Mouse (Mus musculus) gonadal fat pad, adult 2 months (tissue): ENCODE results near the gene Timeless. TPM values are rescaled to one million over a fixed set of nuclear protein-coding genes. Genes with fewer than 3 reads are reported as not detected.
"Not testable (repeated sequence)": the region's sequence is repeated elsewhere in the genome, so short reads cannot be mapped to it uniquely, and the experiment has no call there.

Source experiments
- DNase-seq: peaks from one replicate; pipeline ENCODE4 v3.0.0-alpha.2; 2012; ENCODE audit warnings: low read depth
- polyA plus RNA-seq: library from polyadenylated mRNA; depleted of rRNA; stranded (reverse); fragments of >200 nt; gene quantifications from 2 replicates; pipeline ENCODE4 v1.2.3, GENCODE M21; 2012

Timeless gene
- polyA plus RNA-seq, 1 experiment = 3.5 TPM

DNA sequence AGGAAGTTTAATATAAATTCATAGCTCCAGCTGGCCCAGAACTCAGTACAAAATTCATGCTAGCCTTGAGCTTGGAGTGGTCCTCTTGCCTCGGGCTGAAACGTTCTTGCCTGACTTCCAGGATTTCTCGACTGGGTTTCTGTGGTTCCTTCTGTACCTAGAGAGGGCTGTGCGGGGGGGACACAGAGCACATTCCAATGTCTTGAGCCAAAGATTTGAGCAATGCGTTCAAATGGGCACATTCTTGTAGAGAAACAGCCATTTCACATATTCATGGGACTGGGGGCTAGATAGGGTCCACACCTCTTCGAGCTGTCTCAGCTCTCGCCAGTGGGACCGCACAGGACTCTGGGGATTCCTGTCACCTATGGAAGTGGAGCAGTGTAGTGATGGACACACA, 24.1 kb downstream of the Timeless start:
- no peak for DNase-seq

GRCm38 (mm10) chr10:128256328-128256727, 24.5 kb downstream of the Timeless start:
- DNase-seq = no peak

DNA sequence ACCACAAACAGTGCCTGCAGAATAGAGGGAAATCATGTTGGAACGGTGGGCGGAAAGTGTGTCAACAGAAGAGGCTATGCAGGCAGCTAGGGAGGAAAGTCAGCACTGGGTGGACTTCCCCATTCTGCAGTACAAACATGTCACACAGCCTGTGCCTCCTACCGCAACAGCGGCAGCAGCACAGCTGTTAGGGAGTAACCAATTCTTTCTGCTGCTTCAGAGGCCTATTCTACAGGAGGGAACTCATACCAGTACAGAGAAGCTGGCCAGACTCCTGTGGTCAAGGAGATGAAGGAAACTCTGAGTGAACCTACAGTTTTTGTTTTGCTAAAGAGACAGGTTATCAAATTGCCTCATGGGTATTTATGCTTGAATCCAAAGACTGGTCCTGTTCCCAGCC, 27.1 kb downstream of the Timeless start:
- DNase-seq = no peak

- DNase-seq = no peak
Measured at GRCm38 (mm10) chr10:128259946-128260345, 28.1 kb downstream of the Timeless start.

GRCm38 (mm10) chr10:128260376-128260775, 28.5 kb downstream of the Timeless start:
- DNase-seq = not testable (repeated sequence)

DNA sequence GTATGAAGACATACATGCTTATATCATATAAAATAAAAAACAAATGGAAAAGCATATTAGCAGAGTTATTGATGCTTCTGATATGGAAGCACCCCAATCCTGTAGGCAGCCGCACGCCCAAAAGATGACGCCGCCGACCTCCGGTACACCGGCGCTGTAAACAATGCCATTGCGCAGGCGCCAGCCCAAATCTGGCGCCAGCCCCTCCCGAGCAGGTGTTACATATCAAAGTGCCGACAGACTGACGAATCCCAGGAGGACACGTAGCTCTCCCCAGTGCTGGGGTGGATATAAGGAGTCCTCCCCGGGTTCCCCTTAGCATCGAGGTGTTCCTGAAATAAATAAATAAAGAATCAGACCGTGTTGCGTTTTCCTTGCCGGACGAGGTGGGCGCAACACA, 30.4 kb downstream of the Timeless start:
- DNase-seq = no peak

GRCm38 (mm10) chr10:128263393-128264310, 31.8 kb downstream of the Timeless start:
- no peak for DNase-seq

DNA sequence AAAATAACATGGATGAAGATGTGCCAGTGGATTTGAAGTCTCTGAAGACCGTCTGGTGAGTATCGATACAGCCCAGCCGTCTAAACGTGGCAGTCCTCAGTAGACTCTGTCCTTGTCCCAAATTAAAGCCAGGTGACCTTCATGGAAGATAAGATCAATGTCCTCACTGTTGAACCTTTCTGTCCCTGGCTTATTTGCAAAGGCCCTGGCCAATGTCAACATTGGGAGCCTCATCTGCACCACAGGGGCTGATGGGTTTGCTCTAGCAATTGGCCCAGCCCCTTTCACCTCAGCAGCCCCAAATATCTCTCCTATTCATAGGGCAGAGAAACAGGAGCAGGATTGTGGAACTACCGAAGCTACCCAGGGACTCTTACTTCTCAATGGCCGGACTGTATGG, 36.5 kb downstream of the Timeless start, which contains the start of gene Apof:
Apof (plus strand) TSS at position 301 of the 400 bp plus-strand sequence.
- DNase-seq = no peak

GRCm38 (mm10) chr10:128269206-128269910, 37.5 kb downstream of the Timeless start:
- DNase-seq = no peak

- DNase-seq = peak; percentile 91
Measured at GRCm38 (mm10) chr10:128270287-128270841, 38.5 kb downstream of the Timeless start, which contains the start of gene Stat2. Gene Stat2 (plus strand): TSS chr10:128270559.

GRCm38 (mm10) chr10:128270866-128271265, 39.0 kb downstream of the Timeless start:
- no peak for DNase-seq

- DNase-seq = no peak
Measured at GRCm38 (mm10) chr10:128271883-128272282, 40.0 kb downstream of the Timeless start.

DNA sequence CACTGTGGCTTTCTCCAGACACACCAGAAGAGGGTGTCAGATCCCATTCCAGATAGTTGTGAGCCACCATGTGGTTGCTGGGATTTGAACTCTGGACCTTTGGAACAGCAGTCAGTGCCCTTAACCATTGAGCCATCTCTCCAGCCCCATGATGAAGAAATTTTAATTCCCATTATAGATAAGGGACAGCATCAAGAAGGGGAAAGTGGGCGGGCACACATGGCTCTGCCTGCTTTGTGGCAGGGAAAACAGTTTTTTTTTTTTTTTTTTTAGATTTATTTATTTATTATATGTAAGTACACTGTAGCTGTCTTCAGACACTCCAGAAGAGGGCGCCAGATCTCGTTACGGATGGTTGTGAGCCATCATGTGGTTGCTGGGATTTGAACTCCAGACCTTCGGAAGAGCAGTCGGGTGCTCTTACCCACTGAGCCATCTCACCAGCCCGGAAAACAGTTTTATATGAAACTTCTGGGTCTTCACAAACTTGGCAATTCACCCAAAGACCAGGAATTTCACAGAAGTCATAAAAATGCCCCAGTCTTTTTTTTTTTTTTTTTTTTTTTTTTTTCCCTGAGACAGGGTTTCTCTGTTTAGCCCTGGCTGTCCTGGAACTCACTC, 41.1 kb downstream of the Timeless start:
- not testable (repeated sequence) for DNase-seq

GRCm38 (mm10) chr10:128275374-128275773, 43.5 kb downstream of the Timeless start:
- not testable (repeated sequence) for DNase-seq

DNA sequence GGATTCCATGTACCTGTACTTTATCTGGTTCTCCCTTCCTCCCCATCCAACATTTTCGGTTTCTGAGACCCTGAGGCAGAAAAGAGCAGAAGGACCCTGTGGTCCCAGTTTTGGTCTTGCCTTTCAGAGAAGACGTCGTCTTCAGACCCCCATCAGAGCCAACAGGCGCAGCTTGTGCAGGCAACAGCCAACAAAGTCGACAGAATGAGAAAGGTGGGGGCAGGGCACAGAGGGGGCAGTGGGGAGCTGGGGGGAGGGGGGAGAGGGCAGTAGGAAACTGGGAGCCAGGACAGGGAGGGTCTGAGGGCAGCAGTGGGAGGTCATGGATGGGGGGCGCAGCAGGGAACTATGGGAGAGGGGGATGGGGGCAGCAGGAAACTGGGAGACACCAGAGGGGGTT, 46.3 kb downstream of the Timeless start:
- no peak for DNase-seq

- no peak for DNase-seq
Measured at GRCm38 (mm10) chr10:128280943-128281342, 49.1 kb downstream of the Timeless start.

DNA sequence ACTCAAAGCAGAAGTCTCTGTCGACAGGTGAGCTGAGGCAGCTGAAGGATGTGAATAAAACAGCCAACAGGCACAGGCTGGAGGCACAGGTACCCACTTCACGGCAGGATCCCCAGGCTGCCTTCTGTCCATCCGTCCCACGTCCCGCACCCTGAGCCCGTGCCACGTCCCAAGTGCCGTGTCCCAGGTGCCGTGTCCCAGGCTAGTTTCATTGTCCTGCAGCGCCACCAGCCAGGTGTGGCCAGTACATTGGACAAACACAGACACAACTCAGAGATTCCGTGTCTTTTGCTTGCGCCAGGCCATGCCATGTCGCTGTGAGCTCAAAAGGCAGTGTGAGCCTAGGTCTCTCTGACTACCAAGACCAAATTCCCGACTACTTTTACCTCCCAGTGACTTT, 49.8 kb downstream of the Timeless start:
- DNase-seq = no peak

GRCm38 (mm10) chr10:128282886-128283450, 51.1 kb downstream of the Timeless start:
- DNase-seq = no peak

DNA sequence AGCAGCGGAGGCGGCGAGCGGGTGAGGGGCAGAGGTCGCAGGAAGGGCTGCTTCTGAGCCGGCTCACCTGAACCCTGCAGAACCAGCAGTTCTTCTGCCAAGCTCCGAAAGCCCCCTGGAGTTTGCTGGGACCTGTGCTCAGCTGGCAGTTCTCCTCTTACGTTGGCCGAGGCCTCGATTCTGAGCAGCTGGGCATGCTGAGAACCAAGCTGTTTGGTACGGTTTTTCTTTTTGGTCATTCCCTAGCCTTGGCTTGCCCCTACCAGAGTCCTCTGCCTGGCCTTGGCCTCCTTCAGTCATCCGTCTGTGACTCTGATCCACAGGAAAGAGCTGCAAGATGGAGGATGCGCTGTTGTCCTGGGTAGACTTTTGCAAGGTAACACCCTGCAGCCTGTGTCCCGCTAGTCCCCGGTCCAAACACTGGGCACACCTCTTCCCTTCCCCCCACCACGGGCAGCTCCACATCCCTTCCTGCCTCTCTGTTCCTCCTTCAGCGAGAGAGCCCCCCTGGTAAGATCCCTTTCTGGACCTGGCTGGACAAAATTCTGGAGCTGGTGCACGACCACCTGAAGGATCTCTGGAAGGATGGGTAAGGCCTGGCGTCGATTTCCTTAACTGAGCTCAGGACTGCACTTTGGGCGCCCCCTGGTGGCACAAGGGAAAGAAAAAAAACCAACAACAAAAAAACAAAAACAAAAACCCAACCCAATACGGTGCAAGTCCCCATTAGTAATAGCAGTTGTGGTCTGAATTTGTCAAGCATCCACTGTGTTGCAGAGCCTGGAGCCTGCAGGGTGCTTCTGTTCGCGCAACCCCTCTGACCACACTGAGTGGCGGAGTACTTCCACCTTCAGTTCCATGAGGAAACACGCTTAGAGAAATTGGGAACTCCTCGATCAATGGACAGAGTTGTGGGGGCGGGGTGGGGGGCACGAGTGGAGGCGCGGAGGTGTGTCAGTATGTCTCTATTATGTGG, 52.0 kb downstream of the Timeless start:
- DNase-seq = no peak

GRCm38 (mm10) chr10:128290594-128290993, 58.7 kb downstream of the Timeless start:
- DNase-seq = not testable (repeated sequence)
